Mouse (Mus musculus) left cerebral cortex, adult 11 months (tissue): Measurements from ENCODE around the gene Ms4a10.

Experiments
- DNase-seq: peaks from one replicate; pipeline ENCODE4 v3.0.0; 2022; ENCODE audit warnings: low spot score

The Ms4a10 gene

GRCm38 (mm10) chr19:10959085-10959977, 15.1 kb downstream of the Ms4a10 start:
- DNase-seq = no peak

- no peak for DNase-seq
Measured at GRCm38 (mm10) chr19:10952021-10952939, 22.2 kb downstream of the Ms4a10 start.

- no peak for DNase-seq
Measured at GRCm38 (mm10) chr19:10949558-10949957, 24.9 kb downstream of the Ms4a10 start.

GRCm38 (mm10) chr19:10949112-10949511, 25.4 kb downstream of the Ms4a10 start, which contains the start of gene Ccdc86:
Ccdc86 (minus strand) TSS chr19:10949266.
- DNase-seq = peak; percentile 93

GRCm38 (mm10) chr19:10948416-10948815, 26.1 kb downstream of the Ms4a10 start:
- DNase-seq = no peak

GRCm38 (mm10) chr19:10947219-10947618, 27.3 kb downstream of the Ms4a10 start:
- DNase-seq = no peak

DNA sequence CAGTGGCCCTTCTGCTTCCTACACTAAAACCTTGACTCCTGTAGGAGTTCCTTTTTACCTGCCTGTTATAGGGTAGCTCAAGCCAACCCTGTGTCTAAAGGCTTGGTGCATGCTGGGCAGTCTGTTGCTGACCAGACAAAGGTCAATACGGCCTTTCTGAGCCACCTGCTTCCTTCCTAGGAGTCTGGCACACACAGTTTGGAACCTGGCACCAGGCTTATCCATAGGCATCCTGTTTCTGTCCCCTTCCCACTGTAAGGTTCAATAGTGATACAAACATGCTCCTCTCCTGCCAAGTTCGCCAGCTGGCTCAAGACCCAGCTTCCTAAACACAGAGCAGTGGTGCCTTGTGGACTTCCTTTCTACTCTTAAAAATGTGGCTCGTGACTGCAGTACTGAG, 28.0 kb downstream of the Ms4a10 start:
- no peak for DNase-seq

DNA sequence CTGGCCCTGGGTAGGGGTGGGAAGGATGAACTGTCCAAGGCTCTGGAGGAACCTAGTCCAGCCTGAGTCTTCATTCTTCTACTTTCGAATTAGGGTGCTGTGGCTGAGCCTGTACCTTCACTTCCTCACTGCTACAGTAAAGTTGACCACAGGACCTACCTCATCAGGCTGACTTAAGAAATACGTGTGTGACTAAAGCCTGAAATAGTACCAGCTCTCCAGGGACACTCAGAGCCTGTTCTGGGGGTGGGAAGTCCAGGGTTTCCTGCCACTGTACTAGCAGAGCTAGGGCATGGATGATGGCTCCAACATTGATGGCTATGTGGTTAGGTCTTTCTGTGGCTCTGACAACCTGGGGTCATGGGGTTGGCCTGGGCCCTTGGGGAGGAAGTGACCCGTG, 30.5 kb downstream of the Ms4a10 start:
- DNase-seq = no peak

DNA sequence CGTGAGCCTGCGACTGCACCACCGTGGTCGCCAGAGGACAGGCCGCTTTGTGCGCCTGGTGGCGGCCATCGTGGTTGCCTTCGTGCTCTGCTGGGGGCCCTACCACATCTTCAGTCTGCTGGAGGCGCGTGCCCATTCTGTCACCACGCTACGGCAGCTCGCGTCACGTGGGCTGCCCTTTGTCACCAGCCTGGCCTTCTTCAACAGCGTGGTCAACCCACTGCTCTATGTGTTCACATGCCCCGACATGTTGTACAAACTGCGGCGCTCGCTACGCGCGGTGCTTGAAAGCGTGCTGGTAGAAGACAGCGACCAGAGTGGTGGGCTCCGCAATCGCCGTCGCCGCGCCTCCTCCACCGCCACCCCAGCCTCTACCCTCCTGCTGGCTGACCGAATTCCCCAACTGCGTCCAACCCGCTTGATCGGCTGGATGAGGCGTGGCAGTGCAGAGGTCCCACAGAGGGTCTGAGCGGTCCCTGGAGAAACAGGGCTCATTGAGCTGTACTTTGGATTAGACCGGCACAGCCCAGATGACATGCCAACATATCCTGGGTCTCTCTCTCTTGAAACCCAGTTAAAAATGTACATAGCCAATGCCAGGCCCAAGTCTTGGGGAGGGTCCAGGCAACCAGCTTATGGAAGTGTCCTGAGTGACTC, 33.5 kb downstream of the Ms4a10 start:
- no peak for DNase-seq

GRCm38 (mm10) chr19:10940097-10940800, 34.2 kb downstream of the Ms4a10 start:
- DNase-seq = no peak

DNA sequence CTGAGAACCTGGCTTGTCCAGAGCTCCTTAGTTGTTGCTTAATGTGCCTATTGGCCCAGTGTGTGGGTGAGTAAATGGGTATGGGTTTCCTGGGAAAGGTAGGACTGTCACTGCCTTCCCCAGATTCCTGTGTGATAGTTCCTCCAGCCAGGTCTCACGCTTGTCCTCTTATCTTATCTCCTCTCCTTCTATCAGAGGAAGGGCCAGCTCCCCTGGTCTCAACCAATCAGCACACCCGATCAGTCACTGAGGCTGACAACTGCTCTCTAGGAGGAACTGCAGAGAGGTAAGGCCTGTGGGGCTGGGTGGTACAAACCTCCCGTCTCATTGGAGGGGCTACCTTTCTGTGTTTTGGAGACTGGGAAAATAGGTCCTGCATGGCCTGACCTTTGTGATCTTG, 35.7 kb downstream of the Ms4a10 start:
- no peak for DNase-seq

DNA sequence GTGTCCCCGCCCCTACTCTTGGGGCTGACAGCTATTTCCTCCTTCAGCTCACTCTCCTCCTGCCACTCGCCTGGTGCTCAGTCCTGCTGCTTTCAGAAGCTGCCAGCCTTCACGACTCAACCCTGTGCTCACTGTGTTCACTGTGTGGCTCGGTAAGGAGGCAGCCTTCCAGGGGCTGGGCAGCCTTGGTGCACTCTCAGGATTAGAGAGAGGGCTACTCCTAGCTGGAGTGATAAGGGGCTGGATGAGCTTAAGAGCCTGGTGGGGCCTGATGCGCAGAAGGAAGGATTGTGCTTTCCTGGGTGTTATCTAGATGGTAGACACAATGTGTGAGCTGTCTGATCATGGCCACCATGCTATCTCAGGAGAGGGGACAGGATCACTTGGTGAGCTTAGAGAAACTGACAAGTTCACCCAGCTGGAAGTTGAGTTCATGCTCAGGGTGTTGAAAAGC, 37.3 kb downstream of the Ms4a10 start, which contains the start of gene Ptgdr2:
Ptgdr2 (plus strand) TSS at position 51 of the 454 bp plus-strand sequence.
- no peak for DNase-seq

GRCm38 (mm10) chr19:10936077-10936476, 38.4 kb downstream of the Ms4a10 start:
- no peak for DNase-seq

GRCm38 (mm10) chr19:10935029-10935428, 39.4 kb downstream of the Ms4a10 start:
- DNase-seq = no peak

DNA sequence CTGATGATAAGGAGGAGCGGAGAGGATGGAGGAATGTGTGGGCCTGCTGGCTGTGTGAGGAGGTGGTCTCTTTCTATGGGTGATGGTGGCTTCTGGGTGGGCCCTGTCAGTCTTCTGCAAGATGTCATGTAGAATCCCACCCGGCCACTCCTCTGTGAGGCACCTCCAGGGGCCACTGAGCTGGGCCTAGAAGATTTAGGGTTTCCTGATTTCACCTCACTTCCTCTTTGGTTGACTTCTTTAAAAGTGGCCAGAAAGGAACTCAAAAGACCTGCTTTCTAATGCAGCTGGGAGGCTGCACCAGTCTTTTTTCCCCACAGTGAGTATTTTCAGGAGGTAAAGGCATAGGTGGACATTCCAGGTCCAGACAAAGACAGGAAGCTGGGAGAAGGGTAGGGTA, 43.8 kb downstream of the Ms4a10 start:
- DNase-seq = no peak

DNA sequence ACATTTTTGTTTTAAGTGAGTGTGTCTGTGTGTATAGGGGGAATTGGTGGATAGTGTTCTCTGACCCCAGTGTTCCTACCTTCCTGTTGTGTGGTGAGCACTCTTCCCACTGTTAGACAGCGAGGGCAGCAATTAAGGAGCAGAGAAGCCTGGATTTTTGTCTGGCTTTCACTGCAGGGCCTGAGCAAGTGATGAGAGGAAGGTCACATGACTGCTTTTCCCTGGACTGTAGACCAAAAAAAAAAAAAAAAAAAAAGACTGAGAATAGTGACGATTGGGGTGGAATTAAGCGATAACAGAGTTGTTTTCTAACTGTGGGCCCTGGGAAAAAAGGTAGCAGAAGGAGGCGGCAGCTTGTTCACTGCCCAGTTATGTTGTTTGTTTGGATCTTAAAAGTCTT, 47.8 kb downstream of the Ms4a10 start:
- no peak for DNase-seq

GRCm38 (mm10) chr19:10926123-10926621, 48.3 kb downstream of the Ms4a10 start:
- no peak for DNase-seq

GRCm38 (mm10) chr19:10924220-10924619, 50.2 kb downstream of the Ms4a10 start:
- DNase-seq = no peak

GRCm38 (mm10) chr19:10921058-10921457, 53.4 kb downstream of the Ms4a10 start:
- DNase-seq = no peak

- DNase-seq = no peak
Measured at GRCm38 (mm10) chr19:10920532-10920931, 53.9 kb downstream of the Ms4a10 start, which contains the start of gene Zp1. Zp1 (minus strand) TSS chr19:10920632.
